Mouse (Mus musculus) intestine, embryonic 14.5 days (tissue): Measurements from ENCODE around the gene Ndufb10. TPM values are rescaled to one million over a fixed set of nuclear protein-coding genes. Genes with fewer than 3 reads are reported as not detected.
"Not testable (repeated sequence)": the region's sequence is repeated elsewhere in the genome, so short reads cannot be mapped to it uniquely, and the experiment has no call there.

Experiments used
- ATAC-seq: fragments of 200-750 bp; cut with Nextera tagmentation; replicated peaks from 2 replicates; pipeline ENCODE4 v1.8.0; 2017; ENCODE audit warnings: low read depth, moderate number of reproducible peaks, moderate TSS enrichment, moderate library complexity; ENCODE audit not compliant: low FRiP score, low TSS enrichment
- DNase-seq: peaks from one replicate; pipeline ENCODE4 v3.0.0-alpha.2; 2018; ENCODE audit warnings: low spot score
- H3K27ac ChIP-seq: fragments of 300-500 bp; sonication (generic); 2 replicates; pipeline ENCODE4 v1.5.1; 2014; ENCODE audit warnings: low read depth, mild to moderate bottlenecking, control low read depth
- H3K27me3 ChIP-seq: fragments of 300-500 bp; sonication (generic); replicated peaks from 2 replicates; pipeline ENCODE4 v1.6.1; 2014; ENCODE audit warnings: low read length, control low read depth; ENCODE audit not compliant: control insufficient read depth, insufficient read depth
- H3K36me3 ChIP-seq: fragments of 300-500 bp; sonication (generic); 2 replicates; pipeline ENCODE4 v1.6.1; 2014; ENCODE audit warnings: low read length, control low read depth; ENCODE audit not compliant: control insufficient read depth, insufficient read depth
- H3K4me1 ChIP-seq: fragments of 300-500 bp; sonication (generic); replicated peaks from 2 replicates; pipeline ENCODE4 v1.6.1; 2014; ENCODE audit warnings: low read length, control low read depth, mixed read lengths; ENCODE audit not compliant: control insufficient read depth, insufficient read depth
- H3K4me2 ChIP-seq: fragments of 300-500 bp; sonication (generic); 2 replicates; pipeline ENCODE4 v1.6.1; 2014; ENCODE audit warnings: low read length
- H3K4me3 ChIP-seq: fragments of 300-500 bp; sonication (generic); 2 replicates; pipeline ENCODE4 v1.5.1; 2014; ENCODE audit warnings: low read depth, low read length, control low read depth, mixed read lengths
- H3K9ac ChIP-seq: fragments of 300-500 bp; sonication (generic); 2 replicates; pipeline ENCODE4 v1.6.1; 2014; ENCODE audit warnings: mild to moderate bottlenecking, low read length
- H3K9me3 ChIP-seq: fragments of 300-500 bp; sonication (generic); 2 replicates; pipeline ENCODE4 v1.6.1; 2016; ENCODE audit warnings: low read length, control low read depth; ENCODE audit not compliant: control insufficient read depth
- WGBS: fragments of 180-500 bp; shearing (Covaris S2); extraction: QIAGEN DNeasy Blood & Tissue Kit; methylation state at CpG from one replicate; pipeline ENCODE4 v1.1.7; 2014; 5-methylcytosine and 5-hydroxymethylcytosine counted together
- polyA plus RNA-seq: library from polyadenylated mRNA; unstranded; fragments of >200 nt; fragmentation: Nextera tagmentation; extraction: Ambion mirVana; gene quantifications from 2 replicates; pipeline ENCODE4 v1.2.1, GENCODE M21; 2014

Gene Ndufb10
- polyA plus RNA-seq, 1 experiment from 2014 or later = 296 TPM

DNA sequence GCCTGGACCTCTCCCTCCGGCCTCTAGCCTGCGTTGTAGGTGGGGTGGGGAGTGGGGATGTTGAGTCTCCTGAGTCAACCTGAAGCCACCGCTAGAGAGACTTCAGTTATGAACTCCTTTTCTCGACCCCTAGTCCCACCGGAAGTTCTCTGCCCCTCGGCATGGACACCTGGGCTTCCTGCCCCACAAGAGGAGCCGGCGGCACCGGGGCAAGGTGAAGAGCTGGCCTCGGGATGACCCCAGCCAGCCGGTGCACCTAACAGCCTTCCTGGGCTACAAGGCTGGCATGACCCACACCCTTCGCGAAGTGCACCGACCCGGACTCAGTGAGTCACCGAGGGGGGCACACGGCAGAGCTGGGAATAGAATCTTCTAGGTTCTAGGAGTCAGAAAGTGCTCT is 3.9 kb upstream of the Ndufb10 start:
- H3K9me3 ChIP-seq = no peaks in the 10 kb centered on the region
- H3K4me3 ChIP-seq = no peak overlapping the region
- H3K4me1 ChIP-seq = peaks cover 3% of the 10 kb centered on the region; the same call in 1 of the 2 replicates
- 69% methylated on average over 17 of the region's 17 CpGs for WGBS
- no peak for DNase-seq
- no peak overlapping the region for H3K4me2 ChIP-seq
- H3K36me3 ChIP-seq = no peaks in the 10 kb centered on the region
- no peaks in the 10 kb centered on the region for H3K27me3 ChIP-seq
- H3K27ac ChIP-seq = no peak overlapping the region
- no peak for ATAC-seq
- H3K9ac ChIP-seq = no peak overlapping the region

DNA sequence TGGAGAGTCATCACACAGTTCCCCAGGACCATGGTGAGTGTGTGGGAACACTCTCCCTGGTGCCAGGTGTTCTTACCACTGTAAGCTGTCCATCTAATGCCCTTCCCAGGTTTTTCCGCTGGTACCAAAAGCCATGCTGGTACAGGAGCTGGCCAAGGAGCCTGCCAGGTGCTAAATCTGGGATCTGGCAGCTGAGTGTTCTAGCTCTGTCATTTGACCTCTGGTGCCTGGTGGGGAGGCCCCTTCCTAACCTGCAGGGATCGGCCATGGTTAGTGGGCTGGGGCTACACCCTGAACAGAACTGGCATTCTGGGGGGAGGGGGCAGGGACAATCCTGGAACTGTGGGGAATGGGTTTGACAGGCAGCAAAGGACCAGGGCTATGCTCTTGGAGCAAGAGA is 3.3 kb upstream of the Ndufb10 start, which contains the start of gene Rpl3l:
TSS of gene Rpl3l (plus strand) at position 203 of the 400 bp plus-strand sequence.
- H3K4me3 ChIP-seq = no peak within 1 kb of the TSS
- no peaks in the 10 kb centered on the region for H3K27me3 ChIP-seq
- DNase-seq (no peak), ATAC-seq (no peak)
- H3K36me3 ChIP-seq = 0 out of 2 replicates have a peak, but pooled peaks cover under 1% of the 10 kb centered on the region
- H3K9me3 ChIP-seq = no peaks in the 10 kb centered on the region
- no peak within 1 kb of the TSS for H3K27ac ChIP-seq
- no peak within 1 kb of the TSS for H3K9ac ChIP-seq
- 70% methylated on average over 2 of the region's 2 CpGs for WGBS
- no peak within 1 kb of the TSS for H3K4me2 ChIP-seq
- peaks cover 8% of the 10 kb centered on the region; the same call in 1 of the 2 replicates for H3K4me1 ChIP-seq

DNA sequence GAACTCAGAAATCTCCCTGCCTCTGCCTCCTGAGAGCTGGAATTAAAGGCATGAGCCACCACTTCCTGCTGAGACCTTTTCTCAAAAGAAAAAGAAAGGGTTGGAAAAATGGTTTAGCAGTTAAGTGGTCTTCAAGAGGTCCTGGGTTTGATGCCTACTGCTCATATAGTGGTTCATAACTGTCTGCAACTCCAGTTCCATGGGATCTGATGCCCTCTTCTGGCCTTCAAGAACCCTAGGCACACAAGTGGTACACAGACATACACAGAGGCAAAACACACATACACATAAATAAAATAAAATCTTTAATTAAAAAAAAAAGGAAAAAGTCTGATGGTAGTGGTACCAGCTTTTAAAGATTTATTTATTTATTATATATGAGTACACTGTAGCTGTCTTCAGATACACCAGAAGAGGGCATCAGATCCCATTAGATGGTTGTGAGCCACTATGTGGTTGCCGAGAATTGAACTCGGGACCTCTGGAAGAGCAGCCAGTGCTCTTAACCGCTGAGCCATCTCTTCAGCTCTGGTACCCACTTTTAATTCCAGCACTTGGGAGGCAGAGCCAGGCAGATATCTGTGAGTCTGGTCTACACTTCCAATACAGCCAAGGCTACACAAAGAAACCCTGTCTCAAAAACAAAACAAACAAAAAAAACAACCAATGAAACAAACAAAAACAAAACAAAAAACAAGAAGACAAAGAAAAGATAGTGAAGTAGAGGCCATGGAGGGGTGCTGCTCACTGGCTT is 1.5 kb upstream of the Ndufb10 start:
- Histone ChIP-seq H3K4me3 (no peak overlapping the region), H3K4me1 (peaks cover 23% of the 10 kb centered on the region), H3K9me3 (no peaks in the 10 kb centered on the region), H3K4me2 (no peak overlapping the region), H3K27ac (no peak overlapping the region), H3K27me3 (no peaks in the 10 kb centered on the region), H3K9ac (no peak overlapping the region), H3K36me3 (peaks cover 16% of the 10 kb centered on the region)
- no peak for DNase-seq
- 65% methylated on average over 3 of the region's 3 CpGs for WGBS
- no peak for ATAC-seq

DNA sequence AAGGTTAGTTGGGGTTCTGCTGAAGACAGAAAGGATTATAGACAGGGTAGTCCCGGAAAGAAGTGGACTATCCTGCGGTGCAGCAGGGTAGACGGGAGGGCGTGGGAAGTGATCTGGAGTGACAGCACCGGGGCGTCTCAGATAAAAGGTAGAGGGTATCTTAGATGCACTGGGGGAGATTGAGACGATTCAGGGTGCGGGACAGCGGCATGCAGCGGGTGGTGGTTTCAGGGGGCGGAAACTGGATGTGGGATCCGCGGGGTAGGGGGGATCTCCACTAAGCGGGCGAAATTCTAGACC is 447 bp downstream of the Ndufb10 start:
- Histone ChIP-seq H3K27me3 (no peaks in the 10 kb centered on the region), H3K4me2 (peak overlapping the region; percentile 67), H3K27ac (peak overlapping the region; percentile 62), H3K36me3 (peaks cover 18% of the 10 kb centered on the region), H3K4me3 (peak overlapping the region; percentile 70), H3K9ac (peak overlapping the region; percentile 72), H3K4me1 (peaks cover 23% of the 10 kb centered on the region), H3K9me3 (no peaks in the 10 kb centered on the region)
- DNase-seq (no peak), ATAC-seq (no peak)
- WGBS = under 1% methylated on average over 15 of the region's 15 CpGs

DNA sequence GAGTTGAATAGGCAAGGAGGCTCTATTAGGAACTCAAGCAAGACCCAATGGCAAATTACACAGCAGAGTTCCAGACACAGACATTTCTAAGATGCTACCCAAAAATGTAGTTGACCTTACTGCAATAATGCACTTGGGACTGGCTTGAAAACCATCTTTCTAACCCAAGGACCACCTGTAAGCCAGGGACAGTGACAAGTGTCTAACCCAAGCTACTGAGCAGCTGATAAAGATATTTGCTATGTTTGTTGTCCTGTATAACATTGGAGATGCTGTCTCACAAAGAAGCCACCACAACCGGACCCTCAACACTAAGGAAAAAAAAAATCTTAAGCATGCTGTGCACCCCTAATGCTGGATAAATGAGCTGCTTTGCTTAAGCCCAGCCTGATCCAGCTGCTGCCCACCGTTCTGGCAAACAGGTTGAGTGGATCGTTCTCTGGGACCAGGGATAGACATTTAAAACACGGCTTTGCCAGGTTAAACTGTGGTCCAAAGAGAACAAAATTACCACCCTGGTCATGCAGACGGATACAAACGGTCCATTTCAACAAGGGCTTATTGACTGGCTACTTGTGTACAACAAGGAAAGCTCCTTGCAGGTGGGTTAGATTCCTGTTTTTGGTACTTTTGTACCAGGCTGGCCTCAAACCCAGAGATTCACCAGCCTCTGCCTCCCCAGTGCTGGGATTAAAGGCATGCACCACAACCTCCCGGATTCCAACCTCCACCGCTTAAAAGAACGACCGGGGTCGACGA is 977 bp downstream of the Ndufb10 start:
- ATAC-seq = no peak

DNA sequence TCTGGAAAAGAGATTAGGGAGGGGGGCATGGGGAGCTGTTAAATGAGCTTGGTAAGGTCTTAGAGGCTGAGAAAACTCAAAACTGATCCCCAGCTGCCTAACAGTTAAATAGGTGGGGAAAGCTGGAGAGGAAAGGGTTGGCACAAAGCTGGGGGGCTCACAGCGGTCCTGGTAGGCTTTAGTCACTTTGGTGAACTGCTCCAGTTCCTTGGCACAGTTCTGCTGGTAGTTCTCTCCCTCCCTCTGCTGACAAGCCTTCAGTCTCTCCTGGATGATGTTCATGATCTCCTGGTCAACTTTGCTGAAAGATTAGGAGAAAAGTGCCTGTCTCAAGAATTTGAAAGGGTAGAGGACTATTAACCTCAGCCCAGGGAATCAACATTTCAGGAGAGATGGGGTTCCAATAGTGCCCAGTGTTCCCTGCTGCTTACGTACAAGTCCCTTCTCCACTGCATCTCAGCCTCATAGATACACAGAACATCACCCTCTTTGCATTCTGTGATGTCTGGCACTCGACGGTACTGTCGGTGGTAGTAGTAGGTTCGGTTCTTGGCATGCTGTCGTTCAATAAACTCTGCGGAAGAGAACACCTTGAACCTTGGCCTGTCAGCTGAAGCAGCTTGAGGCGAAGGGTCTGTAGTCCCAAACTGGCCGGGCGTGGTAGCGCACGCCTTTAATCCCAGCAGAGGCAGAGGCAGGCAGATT is 1.9 kb downstream of the Ndufb10 start:
- DNase-seq = no peak
- 36% methylated on average over 13 of the region's 13 CpGs for WGBS
- ATAC-seq = no peak
- no peaks in the 10 kb centered on the region for H3K9me3 ChIP-seq
- no peak overlapping the region for H3K27ac ChIP-seq
- peak overlapping the region; percentile 67 for H3K4me2 ChIP-seq
- H3K36me3 ChIP-seq = peaks cover 21% of the 10 kb centered on the region
- 0 out of 2 replicates have a peak overlapping the region, but pooled peaks have one; percentile 70 for H3K4me3 ChIP-seq
- H3K27me3 ChIP-seq = no peaks in the 10 kb centered on the region
- peak overlapping the region; percentile 72; the same call in 1 of the 2 replicates for H3K9ac ChIP-seq
- H3K4me1 ChIP-seq = peaks cover 23% of the 10 kb centered on the region

More for the DNA sequence above, 977 bp downstream of the Ndufb10 start:
- Histone ChIP-seq H3K4me1 (peaks cover 23% of the 10 kb centered on the region), H3K4me3 (peak overlapping the region; percentile 70), H3K9ac (peak overlapping the region; percentile 72), H3K4me2 (peak overlapping the region; percentile 67), H3K27ac (0 out of 2 replicates have a peak overlapping the region, but pooled peaks have one; percentile 62), H3K36me3 (peaks cover 18% of the 10 kb centered on the region), H3K27me3 (no peaks in the 10 kb centered on the region), H3K9me3 (no peaks in the 10 kb centered on the region)
- DNase-seq = no peak
- WGBS = under 1% methylated on average over 12 of the region's 12 CpGs

DNA sequence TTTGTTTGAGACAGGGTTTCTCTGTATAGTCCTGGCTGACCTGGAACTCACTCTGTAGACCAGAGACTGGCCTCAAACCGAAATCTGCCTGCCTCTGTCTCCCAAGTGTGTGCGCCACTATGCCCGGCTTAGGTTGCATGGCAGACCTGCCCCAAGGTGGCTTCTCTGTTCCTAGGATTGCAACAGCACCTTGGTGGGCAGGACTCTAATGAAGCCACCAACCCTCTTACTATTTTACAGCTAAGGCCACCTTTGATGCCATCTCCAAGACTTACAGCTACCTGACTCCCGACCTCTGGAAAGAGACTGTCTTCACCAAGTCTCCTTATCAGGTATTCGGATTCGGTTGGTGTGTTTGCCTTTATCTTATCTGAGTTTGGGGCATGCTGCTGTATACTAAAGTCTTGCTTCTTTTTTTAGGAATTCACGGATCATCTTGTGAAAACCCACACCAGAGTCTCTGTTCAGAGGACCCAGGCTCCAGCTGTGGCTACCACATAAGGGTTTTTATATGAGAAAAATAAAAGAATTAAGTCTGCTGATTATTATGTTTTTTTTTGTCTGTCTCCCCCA is 2.8 kb downstream of the Ndufb10 start:
- not testable (repeated sequence) for H3K27ac ChIP-seq, DNase-seq, H3K9me3 ChIP-seq, ATAC-seq, H3K27me3 ChIP-seq
- Histone ChIP-seq H3K36me3 (peaks cover 28% of the 10 kb centered on the region), H3K4me2 (peak overlapping the region; percentile 67), H3K4me3 (peak overlapping the region; percentile 92), H3K4me1 (peaks cover 23% of the 10 kb centered on the region), H3K9ac (peak overlapping the region; percentile 94)
- 56% methylated on average over 7 of the region's 7 CpGs for WGBS

DNA sequence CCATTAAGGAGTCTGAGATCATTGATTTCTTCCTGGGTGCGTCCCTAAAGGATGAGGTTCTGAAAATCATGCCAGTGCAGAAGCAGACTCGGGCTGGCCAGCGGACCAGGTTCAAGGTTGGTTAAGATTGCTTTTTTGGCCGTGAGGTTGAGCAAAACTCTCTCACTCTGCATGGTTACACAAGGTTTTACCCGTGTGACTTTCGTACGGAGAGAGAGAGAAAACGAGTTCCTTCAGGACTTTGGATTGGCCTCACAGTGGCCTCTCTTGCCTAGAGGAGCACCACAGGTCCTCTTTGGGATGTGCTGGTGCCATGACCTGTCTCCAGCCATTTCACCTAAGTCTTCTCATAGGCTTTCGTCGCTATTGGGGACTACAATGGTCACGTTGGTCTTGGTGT is 3.7 kb downstream of the Ndufb10 start:
- WGBS = 0% methylated on average over 10 of the region's 11 CpGs
- not testable (repeated sequence) for ATAC-seq, H3K9me3 ChIP-seq, DNase-seq, H3K27me3 ChIP-seq, H3K27ac ChIP-seq
- peaks cover 23% of the 10 kb centered on the region for H3K4me1 ChIP-seq
- peak overlapping the region; percentile 92 for H3K4me3 ChIP-seq
- peak overlapping the region; percentile 67 for H3K4me2 ChIP-seq
- peaks cover 35% of the 10 kb centered on the region for H3K36me3 ChIP-seq
- H3K9ac ChIP-seq = peak overlapping the region; percentile 94
